Mouse (Mus musculus) embryonic fibroblast, embryonic 13.5 days (primary cell): ENCODE results near the gene Lrrc4.

Experiments used
- CTCF ChIP-seq: IDR thresholded peaks from 2 replicates; pipeline ENCODE4 v1.5.1; 2011; ENCODE audit warnings: mild to moderate bottlenecking, control low read depth, low read length, moderate library complexity, borderline replicate concordance; ENCODE audit not compliant: insufficient read depth
- POLR2A ChIP-seq: IDR thresholded peaks from 2 replicates; pipeline ENCODE4 v1.6.1; 2011; ENCODE audit warnings: low read depth, mild to moderate bottlenecking, control low read depth, low read length, moderate library complexity

DNA sequence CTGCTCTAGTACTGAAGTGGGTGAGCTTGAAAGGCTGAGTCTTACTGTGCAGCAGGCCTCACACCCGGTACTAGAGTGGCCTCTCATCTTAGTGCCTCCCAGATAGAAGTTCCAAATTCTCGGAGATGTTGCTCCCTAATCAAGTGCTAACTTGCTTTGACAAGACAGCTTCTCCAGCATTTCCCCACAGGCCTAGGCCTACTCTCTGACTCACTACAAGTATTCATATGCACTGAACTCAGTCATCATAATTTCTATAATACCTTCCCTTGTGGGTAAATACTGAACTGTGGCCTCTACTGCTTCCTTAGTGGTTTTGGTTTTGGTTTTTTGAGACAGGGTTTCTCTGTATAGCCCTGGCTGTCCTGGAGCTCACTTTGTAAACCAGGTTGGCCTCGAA lies 8.2 kb downstream of the Lrrc4 start:
- no peak for TF ChIP-seq POLR2A
- no peak for TF ChIP-seq CTCF
